Mouse (Mus musculus): Measurements from ENCODE around the gene Dbp. TPM values are rescaled to one million over a fixed set of nuclear protein-coding genes. Genes with fewer than 3 reads are reported as not detected.

Gene Dbp
- polyA plus RNA-seq, 1 experiment from 2014 or later = 1.7 TPM

DNA sequence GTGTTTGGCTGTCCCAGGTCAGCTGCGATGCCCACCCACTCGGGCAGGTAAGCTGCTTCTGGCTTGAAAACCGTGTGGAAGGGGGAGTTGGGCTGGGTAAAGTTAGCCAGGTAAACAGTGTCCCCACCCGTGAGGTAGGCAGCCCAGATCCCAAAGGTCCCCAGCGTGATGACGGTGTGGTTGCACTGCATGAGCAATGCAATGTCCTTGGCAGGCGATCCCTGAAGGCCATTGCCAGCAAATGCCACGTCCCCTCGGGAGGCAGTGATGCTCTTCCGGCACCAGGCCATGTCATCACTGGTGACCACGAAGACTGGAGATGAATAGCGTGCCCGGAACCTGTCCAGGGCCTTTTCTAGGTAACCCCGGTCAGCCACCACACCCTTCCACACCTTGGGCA is 26.4 kb upstream of the Dbp start:
- H3K4me3 ChIP-seq (ENCODE audit: low read length) = no peak overlapping the region
- no peaks in the 10 kb centered on the region for H3K36me3 ChIP-seq (ENCODE audit: control insufficient read depth, insufficient read depth, low read length)
- H3K27ac ChIP-seq (ENCODE audit: low read length) = no peak overlapping the region
- H3K9me3 ChIP-seq (ENCODE audit: control insufficient read depth, low read length) = no peaks in the 10 kb centered on the region
- ATAC-seq (ENCODE audit: low read depth) = no peak
- H3K4me1 ChIP-seq (replicated peaks; ENCODE audit: control insufficient read depth, insufficient read depth, low read length) = peaks cover 13% of the 10 kb centered on the region
- no peak overlapping the region for H3K9ac ChIP-seq (ENCODE audit: low read length)
- no peak overlapping the region for H3K4me2 ChIP-seq (ENCODE audit: low read depth, low read length)
- WGBS = 89% methylated on average over 14 of the region's 14 CpGs
- H3K27me3 ChIP-seq (ENCODE audit: control insufficient read depth, insufficient read depth, low read depth, low read length) = no peaks in the 10 kb centered on the region

DNA sequence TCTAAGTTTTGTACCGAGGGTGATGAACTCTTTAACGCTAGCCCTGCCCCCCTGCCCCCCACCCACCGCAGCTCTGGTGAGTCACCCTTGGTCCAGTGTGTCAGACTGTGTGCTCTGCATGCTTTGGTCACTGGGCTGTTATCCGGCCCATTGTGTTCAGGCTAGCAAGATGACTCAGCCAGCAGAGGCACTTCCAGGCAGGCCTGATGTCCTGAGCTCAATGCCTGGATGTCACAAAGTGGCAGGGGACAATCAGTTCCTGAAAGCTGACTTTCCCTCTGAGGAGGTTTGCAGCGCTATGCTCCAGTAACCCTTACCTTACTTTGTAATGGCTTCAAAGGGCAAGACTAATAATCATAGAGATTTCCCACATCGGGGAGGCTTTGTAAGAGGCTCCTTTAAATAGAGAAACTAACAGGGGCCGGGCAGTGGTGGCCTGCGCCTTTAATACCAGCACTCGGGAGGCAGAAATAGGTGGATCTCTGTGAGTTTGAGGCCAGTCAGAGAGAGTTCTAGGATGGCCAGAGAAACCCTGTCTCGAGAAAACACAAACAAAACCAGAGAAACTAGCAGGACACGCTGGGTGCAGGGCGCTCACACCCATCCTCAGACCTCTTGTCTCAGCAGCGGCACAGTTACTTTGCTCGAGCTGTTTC is 24.8 kb upstream of the Dbp start:
- Histone ChIP-seq H3K36me3 (ENCODE audit: control insufficient read depth, insufficient read depth, low read length) (no peaks in the 10 kb centered on the region), H3K4me1 (replicated peaks; ENCODE audit: control insufficient read depth, insufficient read depth, low read length) (peaks cover 13% of the 10 kb centered on the region), H3K27me3 (ENCODE audit: control insufficient read depth, insufficient read depth, low read depth, low read length) (no peaks in the 10 kb centered on the region; the same call in 1 of the 2 replicates), H3K27ac (ENCODE audit: low read length) (peak overlapping the region; percentile 36; the same call in 1 of the 2 replicates), H3K9me3 (ENCODE audit: control insufficient read depth, low read length) (no peaks in the 10 kb centered on the region), H3K4me3 (ENCODE audit: low read length) (no peak overlapping the region), H3K9ac (ENCODE audit: low read length) (0 out of 2 replicates have a peak overlapping the region, but pooled peaks have one; percentile 1), H3K4me2 (ENCODE audit: low read depth, low read length) (no peak overlapping the region)
- 64% methylated on average over 14 of the region's 14 CpGs for WGBS
- ATAC-seq (ENCODE audit: low read depth) = no peak; the same call in 1 of the 2 replicates

DNA sequence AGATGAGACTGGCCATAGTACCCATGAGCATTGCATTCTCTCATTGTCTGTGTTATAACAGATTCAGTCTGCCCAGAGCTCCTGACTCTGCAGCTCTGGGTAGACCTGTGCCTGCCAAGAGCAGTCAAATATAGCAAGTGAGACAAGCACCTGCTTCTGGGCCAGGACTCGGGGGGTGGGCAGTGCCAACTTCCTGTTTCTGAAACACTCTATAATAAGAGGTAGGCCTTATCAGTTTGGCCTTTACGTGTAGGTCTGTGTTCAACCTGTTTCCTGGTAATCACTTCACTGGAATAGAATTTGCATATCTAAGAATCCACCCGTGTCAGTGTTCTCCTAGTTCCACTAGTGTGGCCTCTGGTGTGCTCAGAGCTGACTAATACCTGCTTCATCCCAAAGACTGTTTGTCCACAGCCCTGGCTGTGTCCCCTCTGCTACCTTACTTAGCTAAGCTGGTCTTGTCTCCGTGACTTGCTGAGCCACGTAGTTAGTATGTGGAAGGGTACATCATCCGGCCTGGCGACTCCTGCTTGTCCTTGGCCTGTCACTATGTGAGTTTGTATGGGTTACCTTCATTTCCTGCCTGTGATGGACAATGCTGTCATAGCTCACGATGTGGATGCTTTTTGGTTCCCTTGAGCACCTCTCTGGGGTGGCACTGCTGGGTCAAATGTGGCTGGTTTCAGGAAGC is 23.7 kb upstream of the Dbp start:
- H3K4me3 ChIP-seq (ENCODE audit: low read length) = no peak overlapping the region
- ATAC-seq (ENCODE audit: low read depth) = no peak
- H3K9me3 ChIP-seq (ENCODE audit: control insufficient read depth, low read length) = no peaks in the 10 kb centered on the region
- no peak overlapping the region for H3K4me2 ChIP-seq (ENCODE audit: low read depth, low read length)
- H3K9ac ChIP-seq (ENCODE audit: low read length) = no peak overlapping the region
- no peaks in the 10 kb centered on the region for H3K36me3 ChIP-seq (ENCODE audit: control insufficient read depth, insufficient read depth, low read length)
- H3K4me1 ChIP-seq (replicated peaks; ENCODE audit: control insufficient read depth, insufficient read depth, low read length) = peaks cover 21% of the 10 kb centered on the region
- WGBS = 59% methylated on average over 8 of the region's 8 CpGs
- no peaks in the 10 kb centered on the region; the same call in 1 of the 2 replicates for H3K27me3 ChIP-seq (ENCODE audit: control insufficient read depth, insufficient read depth, low read depth, low read length)
- peak overlapping the region; percentile 69; the same call in 1 of the 2 replicates for H3K27ac ChIP-seq (ENCODE audit: low read length)

DNA sequence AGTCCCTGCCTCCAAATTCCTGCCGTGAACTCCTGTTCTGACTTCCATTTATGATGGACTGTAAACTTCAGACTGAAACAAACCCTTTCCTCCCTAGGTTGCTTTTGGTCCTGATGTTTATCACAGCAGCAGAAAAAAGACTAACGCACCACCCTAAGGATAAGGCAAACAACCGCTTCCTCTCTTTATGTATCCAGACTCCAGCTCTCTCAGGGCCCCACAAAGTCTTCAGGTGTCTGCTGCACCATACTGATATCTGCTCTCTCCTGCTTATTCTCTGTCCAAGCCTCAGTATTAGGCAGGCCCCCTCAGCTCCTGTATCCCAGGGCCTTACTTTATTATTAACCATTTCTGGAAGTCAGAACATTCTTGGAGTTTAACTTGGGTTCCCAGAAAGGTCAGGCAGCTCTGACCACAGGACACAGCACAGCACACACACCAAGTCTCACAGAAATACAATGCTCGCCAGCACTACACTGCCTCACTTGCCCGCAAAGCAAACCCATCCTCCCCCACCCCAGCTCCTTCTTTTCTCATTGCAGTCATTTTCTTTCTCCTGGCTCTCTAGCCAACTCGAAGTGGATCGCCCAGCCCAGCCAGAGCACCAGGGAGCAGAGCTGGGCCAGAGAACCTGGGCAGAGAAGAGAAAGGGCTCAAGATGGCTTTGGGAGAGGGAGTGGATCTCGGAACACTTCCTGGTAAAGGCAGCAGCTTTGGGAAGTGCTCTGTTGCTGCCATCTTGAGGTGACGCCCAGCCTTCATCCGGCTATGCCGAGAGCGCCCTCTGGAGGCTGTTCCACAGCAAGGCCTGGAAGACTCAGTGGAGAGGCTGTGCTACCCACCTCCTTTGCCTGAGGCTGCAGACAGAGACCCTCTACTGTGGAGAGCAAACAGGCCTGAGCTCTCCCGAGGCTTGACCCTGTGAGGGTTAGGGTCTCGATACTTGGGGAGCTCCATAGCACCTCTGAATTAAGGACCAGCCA is 22.5 kb upstream of the Dbp start:
- no peaks in the 10 kb centered on the region; the same call in 1 of the 2 replicates for H3K27me3 ChIP-seq (ENCODE audit: control insufficient read depth, insufficient read depth, low read depth, low read length)
- H3K27ac ChIP-seq (ENCODE audit: low read length) = peak overlapping the region; percentile 71
- H3K4me2 ChIP-seq (ENCODE audit: low read depth, low read length) = peak overlapping the region; percentile 46
- peaks cover 24% of the 10 kb centered on the region for H3K4me1 ChIP-seq (replicated peaks; ENCODE audit: control insufficient read depth, insufficient read depth, low read length)
- 26% methylated on average over 14 of the region's 14 CpGs for WGBS
- peak overlapping the region; percentile 64 for H3K9ac ChIP-seq (ENCODE audit: low read length)
- no peak overlapping the region for H3K4me3 ChIP-seq (ENCODE audit: low read length)
- ATAC-seq (ENCODE audit: low read depth) = peak; percentile 81
- no peaks in the 10 kb centered on the region for H3K36me3 ChIP-seq (ENCODE audit: control insufficient read depth, insufficient read depth, low read length)
- H3K9me3 ChIP-seq (ENCODE audit: control insufficient read depth, low read length) = no peaks in the 10 kb centered on the region

DNA sequence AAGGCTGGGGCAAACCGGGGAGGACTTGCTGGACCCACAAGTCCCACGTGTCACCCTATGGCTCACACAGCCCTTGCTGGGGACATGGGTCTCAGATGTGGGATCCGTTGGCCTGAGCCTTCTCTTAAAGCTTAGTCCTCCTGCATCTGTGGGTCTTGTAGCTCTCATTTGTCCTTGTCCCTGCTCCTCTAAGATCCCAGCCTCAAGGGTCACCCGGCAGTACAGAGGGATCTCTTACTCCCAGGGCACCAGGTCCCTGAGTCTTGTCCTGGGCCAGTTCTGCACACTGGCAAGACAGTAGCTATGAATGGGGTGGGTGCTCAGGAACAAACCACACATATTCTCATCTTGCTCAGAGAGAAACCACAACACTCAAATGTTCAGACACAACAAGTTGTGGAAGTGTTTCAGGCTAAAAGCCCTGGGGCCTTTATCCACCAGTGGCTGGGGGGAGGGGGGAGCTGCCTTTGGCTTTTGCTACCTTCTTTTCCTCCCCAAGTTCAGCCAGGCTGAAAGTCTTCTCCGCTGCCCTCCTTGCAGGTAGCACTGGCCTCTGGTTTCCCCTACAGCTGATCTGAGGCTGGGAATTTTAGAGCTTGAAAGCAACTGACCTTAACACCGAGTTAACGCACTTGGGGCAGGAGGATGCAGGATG is 21.4 kb upstream of the Dbp start, which contains the start of gene Ntn5:
Gene Ntn5, plus strand, starts transcription at position 627 of the 655 bp plus-strand sequence.
- Histone ChIP-seq H3K27me3 (ENCODE audit: control insufficient read depth, insufficient read depth, low read depth, low read length) (no peaks in the 10 kb centered on the region; the same call in 1 of the 2 replicates), H3K4me3 (ENCODE audit: low read length) (no peak within 1 kb of the TSS), H3K9ac (ENCODE audit: low read length) (peak within 1 kb of the TSS; percentile 24), H3K27ac (ENCODE audit: low read length) (no peak within 1 kb of the TSS), H3K4me2 (ENCODE audit: low read depth, low read length) (no peak within 1 kb of the TSS), H3K4me1 (replicated peaks; ENCODE audit: control insufficient read depth, insufficient read depth, low read length) (peaks cover 24% of the 10 kb centered on the region), H3K9me3 (ENCODE audit: control insufficient read depth, low read length) (no peaks in the 10 kb centered on the region), H3K36me3 (ENCODE audit: control insufficient read depth, insufficient read depth, low read length) (no peaks in the 10 kb centered on the region)
- 76% methylated on average over 7 of the region's 7 CpGs for WGBS
- ATAC-seq (ENCODE audit: low read depth) = no peak

DNA sequence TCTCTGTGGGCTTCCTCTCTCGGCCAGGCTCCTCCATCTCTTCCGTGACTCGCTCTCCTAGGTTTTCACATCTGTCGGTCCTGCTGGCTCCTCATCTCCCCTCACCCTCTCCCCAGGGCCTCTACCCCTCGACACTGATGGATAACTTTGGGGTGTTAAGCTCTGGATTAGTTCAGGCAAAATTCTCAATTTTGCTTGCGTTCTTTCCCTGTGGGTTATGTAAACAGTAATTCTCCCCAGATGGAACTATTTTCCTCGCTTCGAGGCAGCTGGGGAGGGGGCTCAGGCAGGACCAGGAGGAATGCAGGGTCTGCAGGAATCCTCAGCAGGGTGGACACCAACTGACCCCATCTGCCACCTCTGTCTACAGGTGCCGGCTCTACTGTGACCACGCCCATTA is 19.1 kb upstream of the Dbp start:
- Histone ChIP-seq H3K36me3 (ENCODE audit: control insufficient read depth, insufficient read depth, low read length) (no peaks in the 10 kb centered on the region), H3K4me2 (ENCODE audit: low read depth, low read length) (no peak overlapping the region), H3K27ac (ENCODE audit: low read length) (no peak overlapping the region), H3K9me3 (ENCODE audit: control insufficient read depth, low read length) (no peaks in the 10 kb centered on the region), H3K27me3 (ENCODE audit: control insufficient read depth, insufficient read depth, low read depth, low read length) (no peaks in the 10 kb centered on the region; the same call in 1 of the 2 replicates), H3K4me3 (ENCODE audit: low read length) (no peak overlapping the region), H3K4me1 (replicated peaks; ENCODE audit: control insufficient read depth, insufficient read depth, low read length) (peaks cover 23% of the 10 kb centered on the region), H3K9ac (ENCODE audit: low read length) (peak overlapping the region; percentile 35; the same call in 1 of the 2 replicates)
- no peak for ATAC-seq (ENCODE audit: low read depth)
- WGBS = 26% methylated on average over 10 of the region's 10 CpGs

DNA sequence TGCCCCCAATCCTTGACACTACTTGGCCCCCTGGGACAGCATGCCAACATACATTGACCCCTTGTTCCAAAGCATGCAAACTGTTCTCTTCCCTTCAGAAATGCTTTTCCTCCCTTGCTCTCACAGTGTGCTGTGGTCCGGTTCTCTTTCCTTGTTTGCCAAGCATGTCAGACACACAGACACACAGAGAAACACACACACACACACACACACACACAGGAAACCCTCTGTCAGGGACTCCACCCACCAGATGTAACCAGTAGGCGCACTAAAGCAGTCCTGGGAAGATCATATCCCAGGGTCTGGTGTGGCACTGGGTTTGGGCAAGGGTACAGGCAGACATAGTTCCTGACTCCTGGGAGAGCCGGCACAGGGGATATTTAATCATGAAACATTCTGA is 18.0 kb upstream of the Dbp start:
- H3K9ac ChIP-seq (ENCODE audit: low read length) = no peak overlapping the region
- no peak overlapping the region for H3K27ac ChIP-seq (ENCODE audit: low read length)
- H3K4me2 ChIP-seq (ENCODE audit: low read depth, low read length) = no peak overlapping the region
- peaks cover 19% of the 10 kb centered on the region for H3K4me1 ChIP-seq (replicated peaks; ENCODE audit: control insufficient read depth, insufficient read depth, low read length)
- no peaks in the 10 kb centered on the region; the same call in 1 of the 2 replicates for H3K27me3 ChIP-seq (ENCODE audit: control insufficient read depth, insufficient read depth, low read depth, low read length)
- H3K4me3 ChIP-seq (ENCODE audit: low read length) = no peak overlapping the region
- no peaks in the 10 kb centered on the region for H3K36me3 ChIP-seq (ENCODE audit: control insufficient read depth, insufficient read depth, low read length)
- H3K9me3 ChIP-seq (ENCODE audit: control insufficient read depth, low read length) = no peaks in the 10 kb centered on the region
- no peak for ATAC-seq (ENCODE audit: low read depth)
- WGBS = 64% methylated on average over 3 of the region's 3 CpGs

DNA sequence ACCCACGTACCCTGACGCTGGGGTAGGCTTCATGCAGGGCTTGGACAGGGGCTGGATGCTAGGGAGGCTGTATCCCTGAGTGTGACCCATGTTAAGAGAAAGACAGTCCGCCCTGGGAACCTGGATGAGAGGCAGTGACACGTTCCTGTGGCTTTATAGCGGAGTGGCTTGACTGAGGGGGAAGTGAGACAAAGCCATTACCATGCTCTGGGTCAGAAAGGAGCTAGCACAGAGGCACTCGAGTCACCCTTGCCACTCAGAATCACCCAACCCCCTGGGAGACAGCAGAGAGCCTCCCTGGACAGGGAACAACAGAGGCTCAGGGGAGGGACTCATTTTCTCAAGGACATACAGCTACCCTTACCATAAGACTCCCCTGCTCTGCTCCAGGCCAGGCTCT is 15.8 kb upstream of the Dbp start:
- Histone ChIP-seq H3K4me3 (ENCODE audit: low read length) (no peak overlapping the region), H3K4me2 (ENCODE audit: low read depth, low read length) (no peak overlapping the region), H3K9ac (ENCODE audit: low read length) (no peak overlapping the region), H3K27ac (ENCODE audit: low read length) (no peak overlapping the region), H3K27me3 (ENCODE audit: control insufficient read depth, insufficient read depth, low read depth, low read length) (no peaks in the 10 kb centered on the region; the same call in 1 of the 2 replicates), H3K4me1 (replicated peaks; ENCODE audit: control insufficient read depth, insufficient read depth, low read length) (0 out of 2 replicates have a peak, but pooled peaks cover 11% of the 10 kb centered on the region), H3K9me3 (ENCODE audit: control insufficient read depth, low read length) (no peaks in the 10 kb centered on the region), H3K36me3 (ENCODE audit: control insufficient read depth, insufficient read depth, low read length) (no peaks in the 10 kb centered on the region)
- 54% methylated on average over 6 of the region's 6 CpGs for WGBS
- no peak for ATAC-seq (ENCODE audit: low read depth)
